Mouse (Mus musculus) E14TG2a.4 (cell line): ENCODE results near the gene Hist1h2an.

Source experiments
- CTCF ChIP-seq: conservative IDR thresholded peaks from 2 replicates; pipeline ENCODE4 v1.5.1; 2014; ENCODE audit warnings: low read length
- NANOG ChIP-seq: IDR thresholded peaks from 2 replicates; pipeline ENCODE4 v1.6.1; 2014; ENCODE audit warnings: borderline replicate concordance, low read length, mixed read lengths
- POU5F1 ChIP-seq: IDR thresholded peaks from 2 replicates; pipeline ENCODE4 v1.6.1; 2014; ENCODE audit warnings: low read length, borderline replicate concordance

DNA sequence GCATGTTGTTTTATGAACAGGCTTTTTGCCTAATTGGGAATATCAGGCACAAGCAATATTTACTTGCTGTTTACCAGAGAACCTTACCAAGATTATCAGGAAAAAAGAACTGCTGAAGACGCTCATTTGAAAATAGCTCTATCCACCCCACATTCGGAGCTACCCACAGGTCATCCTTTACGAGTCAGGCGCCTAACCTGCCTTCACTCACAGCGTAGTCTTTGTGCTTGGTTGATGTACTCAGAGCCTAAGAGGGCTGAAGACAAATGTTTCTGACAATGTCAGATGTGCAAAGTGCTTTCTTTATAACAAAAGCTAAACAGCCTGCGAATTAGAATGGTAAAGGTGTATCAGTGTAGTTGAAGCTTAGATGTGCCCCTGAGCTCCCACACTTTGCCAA lies 2.7 kb downstream of the Hist1h2an start:
- no peak for TF ChIP-seq CTCF
- no peak for TF ChIP-seq NANOG
- no peak for TF ChIP-seq POU5F1
